Mouse (Mus musculus) kidney, adult 9 months (tissue): Measurements from ENCODE around the gene Mboat2.

Experiments used
- DNase-seq: peaks from one replicate; pipeline ENCODE4 v3.0.0; 2022

Mboat2 gene

GRCm38 (mm10) chr12:24907894-24908293 lies 77.2 kb downstream of the Mboat2 start:
- DNase-seq: no peak

- no peak for DNase-seq
These were observed 79.0 kb downstream of the Mboat2 start for GRCm38 (mm10) chr12:24909679-24910078.

GRCm38 (mm10) chr12:24912174-24912573 lies 81.5 kb downstream of the Mboat2 start:
- no peak for DNase-seq

GRCm38 (mm10) chr12:24912876-24913275 lies 82.2 kb downstream of the Mboat2 start:
- DNase-seq: no peak

GRCm38 (mm10) chr12:24918575-24919262 lies 88.0 kb downstream of the Mboat2 start:
- DNase-seq: no peak

GRCm38 (mm10) chr12:24920861-24921260 lies 90.2 kb downstream of the Mboat2 start:
- no peak for DNase-seq

GRCm38 (mm10) chr12:24924003-24924402 lies 93.3 kb downstream of the Mboat2 start:
- no peak for DNase-seq

- DNase-seq: no peak
These were observed 94.6 kb downstream of the Mboat2 start for GRCm38 (mm10) chr12:24925276-24925675.

GRCm38 (mm10) chr12:24925684-24926083 lies 95.0 kb downstream of the Mboat2 start:
- no peak for DNase-seq

GRCm38 (mm10) chr12:24928051-24928748 lies 97.5 kb downstream of the Mboat2 start:
- no peak for DNase-seq

- no peak for DNase-seq
These were observed 98.4 kb downstream of the Mboat2 start for GRCm38 (mm10) chr12:24929043-24929442.

GRCm38 (mm10) chr12:24930760-24931159 lies 100.1 kb downstream of the Mboat2 start:
- no peak for DNase-seq

- no peak for DNase-seq
These were observed 101.4 kb downstream of the Mboat2 start for GRCm38 (mm10) chr12:24932120-24932519.

GRCm38 (mm10) chr12:24933206-24933775 lies 102.6 kb downstream of the Mboat2 start:
- no peak for DNase-seq

GRCm38 (mm10) chr12:24933996-24934395 lies 103.3 kb downstream of the Mboat2 start:
- DNase-seq: no peak

- no peak for DNase-seq
These were observed 105.6 kb downstream of the Mboat2 start for GRCm38 (mm10) chr12:24936281-24936680.

GRCm38 (mm10) chr12:24939372-24939771 lies 108.7 kb downstream of the Mboat2 start:
- DNase-seq: no peak

GRCm38 (mm10) chr12:24942619-24943287 lies 112.1 kb downstream of the Mboat2 start:
- no peak for DNase-seq

GRCm38 (mm10) chr12:24943427-24943826 lies 112.7 kb downstream of the Mboat2 start:
- no peak for DNase-seq

- DNase-seq: no peak
These were observed 113.9 kb downstream of the Mboat2 start for GRCm38 (mm10) chr12:24944597-24944996.

GRCm38 (mm10) chr12:24947065-24947464 lies 116.4 kb downstream of the Mboat2 start:
- no peak for DNase-seq

GRCm38 (mm10) chr12:24948344-24948743 lies 117.7 kb downstream of the Mboat2 start:
- peak; percentile 71 for DNase-seq

GRCm38 (mm10) chr12:24950376-24951046 lies 119.8 kb downstream of the Mboat2 start:
- no peak for DNase-seq
